Mouse (Mus musculus) small intestine, adult 2 months (tissue): ENCODE measurements around the gene Tyw1.

Experiments
- CTCF ChIP-seq: fragments of 200-500 bp; IDR thresholded peaks from 2 replicates; pipeline ENCODE4 v1.5.1; 2012; ENCODE audit warnings: low read depth, mild to moderate bottlenecking, control low read depth, inconsistent platforms, low read length, moderate library complexity, mixed read lengths; ENCODE audit not compliant: insufficient replicate concordance, insufficient read length; ENCODE audit errors: extremely low read depth
- POLR2A ChIP-seq: fragments of 200-500 bp; IDR thresholded peaks from 2 replicates; pipeline ENCODE4 v1.6.1; 2012; ENCODE audit warnings: low read depth, mild to moderate bottlenecking, control low read depth, inconsistent platforms, low read length, moderate library complexity

DNA sequence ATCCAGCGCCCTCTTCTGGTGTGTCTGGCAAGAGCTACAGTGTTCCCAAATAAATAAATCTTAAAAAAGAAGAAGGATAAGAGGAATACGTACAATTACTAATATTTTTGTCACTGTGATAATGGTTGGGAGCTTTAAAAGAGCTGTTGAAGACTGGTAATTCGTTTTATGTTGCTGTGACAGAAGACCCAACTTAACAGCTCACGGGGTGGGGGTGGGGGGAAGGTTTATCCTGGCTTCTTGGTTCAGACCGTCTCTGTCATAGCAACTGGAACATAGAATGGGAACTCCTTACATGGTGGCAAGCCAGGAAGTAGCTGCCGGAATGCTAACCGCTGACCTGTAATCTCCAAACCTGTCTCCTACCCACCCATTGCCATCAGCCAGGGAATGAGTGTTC, 38.6 kb upstream of the Tyw1 start, which contains the start of gene Tmem248:
- TF ChIP-seq CTCF, result no peak
- no peak for TF ChIP-seq POLR2A
